Mouse (Mus musculus) right cerebral cortex, postnatal 4 days (tissue): ENCODE measurements around the gene Kat6b.

Experiments used
- DNase-seq: peaks from one replicate; pipeline ENCODE4 v3.0.0-alpha.2; 2022

Gene Kat6b

GRCm38 (mm10) chr14:21600174-21600566 lies 118.9 kb downstream of the Kat6b start:
- DNase-seq = no peak

- no peak for DNase-seq
Observed at GRCm38 (mm10) chr14:21600628-21601027, 119.4 kb downstream of the Kat6b start.

- no peak for DNase-seq
Observed at GRCm38 (mm10) chr14:21602166-21602565, 120.9 kb downstream of the Kat6b start.

GRCm38 (mm10) chr14:21602937-21603336 lies 121.7 kb downstream of the Kat6b start:
- no peak for DNase-seq

GRCm38 (mm10) chr14:21607686-21608085 lies 126.5 kb downstream of the Kat6b start:
- no peak for DNase-seq

GRCm38 (mm10) chr14:21608886-21609285 lies 127.7 kb downstream of the Kat6b start:
- DNase-seq = no peak

- no peak for DNase-seq
Observed at GRCm38 (mm10) chr14:21610224-21610623, 129.0 kb downstream of the Kat6b start.

- no peak for DNase-seq
Observed at GRCm38 (mm10) chr14:21613031-21613430, 131.8 kb downstream of the Kat6b start.

GRCm38 (mm10) chr14:21614103-21614502 lies 132.9 kb downstream of the Kat6b start:
- no peak for DNase-seq

GRCm38 (mm10) chr14:21615853-21616252 lies 134.6 kb downstream of the Kat6b start:
- no peak for DNase-seq

- DNase-seq = no peak
Observed at GRCm38 (mm10) chr14:21617221-21617980, 136.2 kb downstream of the Kat6b start.

- DNase-seq = no peak
Observed at GRCm38 (mm10) chr14:21619951-21620350, 138.7 kb downstream of the Kat6b start.

GRCm38 (mm10) chr14:21625946-21626345 lies 144.7 kb downstream of the Kat6b start:
- no peak for DNase-seq

- DNase-seq = no peak
Observed at GRCm38 (mm10) chr14:21631665-21632200, 150.5 kb downstream of the Kat6b start.

GRCm38 (mm10) chr14:21636548-21636947 lies 155.3 kb downstream of the Kat6b start:
- DNase-seq = no peak

- no peak for DNase-seq
Observed at GRCm38 (mm10) chr14:21640806-21641435, 159.7 kb downstream of the Kat6b start.

GRCm38 (mm10) chr14:21653813-21654212 lies 172.6 kb downstream of the Kat6b start:
- no peak for DNase-seq

- DNase-seq = no peak
Observed at GRCm38 (mm10) chr14:21659155-21659554, 177.9 kb downstream of the Kat6b start.

GRCm38 (mm10) chr14:21659652-21660051 lies 178.4 kb downstream of the Kat6b start:
- peak; percentile 71 for DNase-seq

GRCm38 (mm10) chr14:21662465-21663142 lies 181.4 kb downstream of the Kat6b start:
- no peak for DNase-seq

- peak; percentile 29 for DNase-seq
Observed at GRCm38 (mm10) chr14:21669218-21669617, 188.0 kb downstream of the Kat6b start.

GRCm38 (mm10) chr14:21669633-21670421 lies 188.6 kb downstream of the Kat6b start:
- no peak for DNase-seq
